Mouse (Mus musculus): Measurements from ENCODE around the gene Immt.

- TF ChIP-seq CTCF (IDR thresholded peaks at IDR 0.05; ENCODE audit: borderline replicate concordance, extremely low read depth, insufficient read depth, insufficient read length) (no peak), POLR2A (IDR thresholded peaks at IDR 0.05; ENCODE audit: borderline replicate concordance, extremely low read depth, insufficient read depth, insufficient read length, poor library complexity, severe bottlenecking) (no peak)
Measured at GRCm38 (mm10) chr6:71788348-71788747, 42.8 kb upstream of the Immt start.

All from brain, embryonic 14.5 days (tissue).